Mouse (Mus musculus) embryonic facial prominence, embryonic 12.5 days (tissue): ENCODE data around the gene Klhl10. TPM values are rescaled to one million over a fixed set of nuclear protein-coding genes. Genes with fewer than 3 reads are reported as not detected.

Experiments
- ATAC-seq: fragments of 200-750 bp; cut with Nextera tagmentation; 2 replicates; pipeline ENCODE4 v1.8.0; 2017; ENCODE audit not compliant: insufficient number of reproducible peaks, insufficient read depth, low FRiP score, low TSS enrichment
- H3K27ac ChIP-seq: fragments of 300-500 bp; sonication (generic); 2 replicates; pipeline ENCODE4 v1.5.1; 2016; ENCODE audit warnings: mild to moderate bottlenecking
- H3K27me3 ChIP-seq: fragments of 300-500 bp; sonication (generic); 2 replicates; pipeline ENCODE4 v1.6.1; 2016; ENCODE audit warnings: mild to moderate bottlenecking, moderate library complexity
- H3K36me3 ChIP-seq: fragments of 300-500 bp; sonication (generic); 2 replicates; pipeline ENCODE4 v1.6.1; 2016; ENCODE audit warnings: mild to moderate bottlenecking
- H3K4me1 ChIP-seq: fragments of 300-500 bp; sonication (generic); 2 replicates; pipeline ENCODE4 v1.6.1; 2016
- H3K4me2 ChIP-seq: fragments of 300-500 bp; sonication (generic); replicated peaks from 2 replicates; pipeline ENCODE4 v1.6.1; 2016; ENCODE audit warnings: mild to moderate bottlenecking, moderate library complexity
- H3K4me3 ChIP-seq: fragments of 300-500 bp; sonication (generic); 2 replicates; pipeline ENCODE4 v1.5.1; 2016; ENCODE audit warnings: mild to moderate bottlenecking
- H3K9ac ChIP-seq: fragments of 300-500 bp; sonication (generic); 2 replicates; pipeline ENCODE4 v1.6.1; 2016; ENCODE audit warnings: mild to moderate bottlenecking, moderate library complexity
- H3K9me3 ChIP-seq: fragments of 300-500 bp; sonication (generic); 2 replicates; pipeline ENCODE4 v1.6.1; 2016; ENCODE audit warnings: mild to moderate bottlenecking, moderate library complexity
- WGBS: fragments of 180-500 bp; shearing (Covaris S2); methylation state at CpG from one replicate; pipeline ENCODE4 v1.1.7; 2016; 5-methylcytosine and 5-hydroxymethylcytosine counted together
- polyA plus RNA-seq: library from polyadenylated mRNA; unstranded; fragments of >200 nt; fragmentation: Nextera tagmentation; extraction: Ambion mirVana; gene quantifications from 2 replicates; pipeline ENCODE4 v1.2.1, GENCODE M21; 2016

Klhl10 gene
- polyA plus RNA-seq, 1 experiment from 2014 or later: 1.3 TPM

- H3K36me3 ChIP-seq: peaks cover 69% of the 10 kb centered on the region
Observed at GRCm38 (mm10) chr11:100432002-100432401, 9.7 kb upstream of the Klhl10 start.

DNA sequence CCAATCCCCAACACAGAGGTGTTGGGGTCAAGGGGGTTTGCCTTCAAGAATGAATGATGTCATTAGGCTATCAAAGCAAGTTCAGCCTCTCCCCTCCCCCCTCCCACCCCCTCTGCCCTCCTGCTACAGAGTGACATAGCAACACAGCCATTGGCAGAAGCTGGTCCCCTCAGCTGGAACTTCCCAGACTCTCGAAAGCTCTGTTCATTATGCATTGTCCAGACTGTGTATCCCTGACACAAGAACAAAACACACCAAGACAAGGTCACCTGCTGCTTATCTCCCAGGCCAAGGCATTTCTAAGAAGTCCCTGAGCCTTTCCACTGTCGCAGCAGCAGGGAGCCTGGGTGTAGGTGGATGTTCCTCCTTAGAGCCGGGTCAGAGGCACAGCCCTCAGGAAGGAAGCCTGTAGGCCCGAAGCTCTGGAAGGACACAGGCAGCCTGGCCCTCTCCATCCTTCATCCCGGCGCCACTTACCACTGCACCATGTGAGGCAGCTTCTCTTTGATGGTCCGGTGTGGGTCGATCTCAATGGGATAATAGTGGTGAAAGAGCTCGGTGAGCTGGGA is 6.0 kb upstream of the Klhl10 start:
- H3K4me1 ChIP-seq: 0 out of 2 replicates have a peak, but pooled peaks cover 7% of the 10 kb centered on the region
- no peak overlapping the region for H3K4me2 ChIP-seq
- no peak overlapping the region for H3K4me3 ChIP-seq
- no peak overlapping the region for H3K27ac ChIP-seq
- no peak overlapping the region for H3K9ac ChIP-seq
- H3K36me3 ChIP-seq: peaks cover 59% of the 10 kb centered on the region
- 73% methylated on average over 9 of the region's 9 CpGs for WGBS
- H3K27me3 ChIP-seq: no peaks in the 10 kb centered on the region
- no peak for ATAC-seq
- no peaks in the 10 kb centered on the region for H3K9me3 ChIP-seq

More at GRCm38 (mm10) chr11:100432002-100432401, 9.7 kb upstream of the Klhl10 start:
- H3K4me1 ChIP-seq: no peaks in the 10 kb centered on the region
- no peak overlapping the region for H3K9ac ChIP-seq
- no peak overlapping the region for H3K27ac ChIP-seq
- no peak overlapping the region for H3K4me2 ChIP-seq
- 93% methylated on average over 5 of the region's 5 CpGs for WGBS
- no peaks in the 10 kb centered on the region for H3K27me3 ChIP-seq
- no peak overlapping the region for H3K4me3 ChIP-seq
- no peak for ATAC-seq
- H3K9me3 ChIP-seq: no peaks in the 10 kb centered on the region

DNA sequence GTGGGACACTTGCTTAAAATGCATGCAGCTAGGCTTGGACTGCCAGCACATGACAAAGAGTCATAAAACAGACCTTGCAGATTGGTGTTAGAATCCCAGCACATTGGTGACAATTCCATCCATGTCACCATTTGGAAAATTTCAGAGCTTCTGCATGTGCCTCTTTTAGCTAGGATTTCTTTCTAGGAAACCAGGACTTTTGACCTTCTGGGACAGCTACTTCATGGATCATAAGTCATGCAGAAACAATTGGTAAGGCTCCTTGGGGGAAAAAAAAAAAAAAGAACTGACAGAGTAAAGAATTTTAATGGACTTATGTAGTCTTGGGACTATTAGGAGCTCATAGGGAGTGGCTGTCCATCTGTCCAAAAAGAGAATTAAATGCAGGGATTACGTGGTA is 3.8 kb upstream of the Klhl10 start:
- Histone ChIP-seq H3K9me3 (no peaks in the 10 kb centered on the region), H3K9ac (no peak overlapping the region), H3K4me1 (peaks cover 12% of the 10 kb centered on the region), H3K4me2 (no peak overlapping the region), H3K4me3 (no peak overlapping the region), H3K27me3 (no peaks in the 10 kb centered on the region), H3K27ac (no peak overlapping the region), H3K36me3 (peaks cover 45% of the 10 kb centered on the region)
- WGBS: 91% methylated on average over 1 of the region's 1 CpGs
- no peak for ATAC-seq

DNA sequence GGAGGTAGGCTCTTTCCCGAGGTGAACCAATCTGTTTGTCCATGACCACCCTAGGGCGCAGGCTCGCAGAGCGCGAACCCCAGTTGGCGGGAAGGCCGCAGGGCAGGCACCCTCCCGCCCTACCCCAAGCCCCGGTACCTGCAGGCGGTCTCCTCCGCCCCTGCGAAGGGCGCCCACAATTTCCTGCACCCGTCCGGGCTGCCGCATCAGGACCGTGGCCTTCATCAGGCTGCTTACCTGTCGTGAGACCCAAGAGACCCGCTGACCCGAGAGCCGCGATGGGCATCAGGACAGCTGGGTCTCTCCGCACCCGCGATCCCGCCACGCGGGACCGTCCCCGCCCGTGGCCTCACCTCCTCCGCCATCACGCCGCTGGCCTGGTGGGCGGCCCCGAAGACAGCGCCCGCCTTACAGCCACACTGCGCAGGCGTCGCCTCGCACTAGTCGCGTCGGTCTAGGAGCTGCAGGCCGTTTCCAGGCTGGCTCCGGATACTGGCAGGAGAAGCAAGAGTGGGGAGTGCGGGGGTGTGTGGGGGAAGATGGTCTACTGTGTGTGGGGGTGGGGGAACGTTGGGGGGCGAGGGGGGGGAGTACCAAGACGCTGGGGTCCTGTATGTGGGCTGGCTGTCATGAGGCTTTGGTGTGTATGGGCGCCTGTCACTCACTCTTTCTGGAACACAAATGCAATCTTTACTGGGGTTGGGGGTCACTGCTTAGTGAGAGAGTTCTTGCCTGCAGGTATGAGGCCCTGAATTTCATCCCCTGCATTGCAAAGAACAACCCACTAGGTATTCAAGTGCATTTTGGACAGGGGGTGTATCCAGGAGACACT is 810 bp upstream of the Klhl10 start:
- Histone ChIP-seq H3K36me3 (peaks cover 27% of the 10 kb centered on the region), H3K27ac (peak overlapping the region; percentile 70), H3K27me3 (no peaks in the 10 kb centered on the region), H3K4me1 (peaks cover 12% of the 10 kb centered on the region), H3K9me3 (no peaks in the 10 kb centered on the region), H3K4me2 (peak overlapping the region; percentile 60), H3K9ac (peak overlapping the region; percentile 93), H3K4me3 (peak overlapping the region; percentile 81)
- WGBS: 1% methylated on average over 52 of the region's 52 CpGs
- peak; percentile 91 for ATAC-seq

- no peak overlapping the region for H3K9ac ChIP-seq
- peaks cover 12% of the 10 kb centered on the region for H3K36me3 ChIP-seq
- H3K27ac ChIP-seq: no peak overlapping the region
- 91% methylated on average over 6 of the region's 6 CpGs for WGBS
- ATAC-seq: no peak
- H3K9me3 ChIP-seq: no peaks in the 10 kb centered on the region; the same call in 1 of the 2 replicates
- no peak overlapping the region for H3K4me2 ChIP-seq
- H3K4me3 ChIP-seq: no peak overlapping the region
- peaks cover 12% of the 10 kb centered on the region for H3K4me1 ChIP-seq
- H3K27me3 ChIP-seq: no peaks in the 10 kb centered on the region
Observed at GRCm38 (mm10) chr11:100442625-100443024, 908 bp downstream of the Klhl10 start.

DNA sequence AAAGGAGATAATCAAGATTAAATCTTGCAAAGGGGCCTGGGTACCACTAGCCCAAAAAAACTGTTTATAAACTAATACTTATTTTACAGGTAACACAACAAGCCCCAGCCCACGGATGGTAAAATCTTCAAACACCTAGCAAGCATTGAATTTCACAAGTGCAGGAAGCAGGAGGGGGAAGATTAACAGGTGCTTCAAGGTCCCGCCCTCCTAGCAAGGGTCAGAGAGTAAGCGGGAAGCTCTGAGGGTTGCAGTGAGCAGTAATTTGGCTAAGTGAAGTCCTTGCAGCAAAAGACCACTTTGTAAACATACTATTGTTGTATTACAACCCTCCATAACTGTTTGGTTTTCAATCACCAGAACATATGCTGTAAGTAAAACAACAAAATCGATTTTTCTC is 15.5 kb downstream of the Klhl10 start:
- Histone ChIP-seq H3K9me3 (no peaks in the 10 kb centered on the region), H3K9ac (no peak overlapping the region), H3K4me3 (no peak overlapping the region), H3K36me3 (peaks cover 14% of the 10 kb centered on the region), H3K27me3 (no peaks in the 10 kb centered on the region), H3K27ac (no peak overlapping the region), H3K4me2 (no peak overlapping the region), H3K4me1 (no peaks in the 10 kb centered on the region)
- WGBS: 84% methylated on average over 4 of the region's 4 CpGs
- no peak for ATAC-seq

GRCm38 (mm10) chr11:100457711-100458110 is 16.0 kb downstream of the Klhl10 start:
- peaks cover 19% of the 10 kb centered on the region for H3K36me3 ChIP-seq
- no peak overlapping the region for H3K4me2 ChIP-seq
- no peaks in the 10 kb centered on the region for H3K4me1 ChIP-seq
- no peak for ATAC-seq
- no peaks in the 10 kb centered on the region for H3K27me3 ChIP-seq
- no peak overlapping the region for H3K27ac ChIP-seq
- no peak overlapping the region for H3K4me3 ChIP-seq
- no peaks in the 10 kb centered on the region for H3K9me3 ChIP-seq
- no peak overlapping the region for H3K9ac ChIP-seq
- WGBS: 91% methylated on average over 5 of the region's 5 CpGs

- H3K36me3 ChIP-seq: peaks cover 38% of the 10 kb centered on the region
- no peak overlapping the region for H3K27ac ChIP-seq
- H3K27me3 ChIP-seq: no peaks in the 10 kb centered on the region
- H3K4me2 ChIP-seq: no peak overlapping the region
- no peak overlapping the region for H3K9ac ChIP-seq
- no peaks in the 10 kb centered on the region for H3K9me3 ChIP-seq
- H3K4me3 ChIP-seq: no peak overlapping the region
- WGBS: 93% methylated on average over 10 of the region's 10 CpGs
- ATAC-seq: no peak
- no peaks in the 10 kb centered on the region for H3K4me1 ChIP-seq
Observed at GRCm38 (mm10) chr11:100462699-100463098, 21.0 kb downstream of the Klhl10 start.

DNA sequence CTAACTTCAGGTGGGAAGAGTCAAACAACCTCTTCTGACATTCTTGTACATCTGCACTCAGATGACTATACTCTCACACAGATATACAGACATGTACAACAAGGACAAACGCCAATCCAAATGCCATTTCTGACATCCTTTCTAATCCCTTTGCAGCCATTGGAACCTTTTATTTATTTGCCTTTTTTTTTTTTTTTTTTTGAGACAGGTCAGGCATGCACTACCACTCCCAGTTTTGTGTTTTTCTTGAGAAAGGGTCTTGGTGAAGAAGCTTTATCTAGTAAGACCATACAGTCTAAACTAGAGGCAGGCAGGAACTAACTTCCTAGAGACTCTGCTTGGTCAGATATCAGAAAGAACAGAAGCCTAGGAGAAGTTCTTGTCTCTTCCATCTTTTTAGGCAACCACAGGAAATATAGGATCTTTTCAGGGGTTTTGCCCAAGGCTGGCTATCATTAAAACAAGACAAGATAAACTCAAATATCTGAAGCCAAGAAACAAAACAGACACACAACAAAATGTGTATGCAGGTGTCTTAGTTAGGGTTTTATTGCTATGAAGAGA is 23.6 kb downstream of the Klhl10 start:
- no peak overlapping the region for H3K27ac ChIP-seq
- ATAC-seq: no peak
- peaks cover 3% of the 10 kb centered on the region for H3K4me1 ChIP-seq
- H3K4me2 ChIP-seq: no peak overlapping the region
- no peak overlapping the region for H3K9ac ChIP-seq
- peaks cover 35% of the 10 kb centered on the region for H3K36me3 ChIP-seq
- H3K27me3 ChIP-seq: no peaks in the 10 kb centered on the region
- no peaks in the 10 kb centered on the region for H3K9me3 ChIP-seq
- no peak overlapping the region for H3K4me3 ChIP-seq
- 79% methylated on average over 1 of the region's 1 CpGs for WGBS

DNA sequence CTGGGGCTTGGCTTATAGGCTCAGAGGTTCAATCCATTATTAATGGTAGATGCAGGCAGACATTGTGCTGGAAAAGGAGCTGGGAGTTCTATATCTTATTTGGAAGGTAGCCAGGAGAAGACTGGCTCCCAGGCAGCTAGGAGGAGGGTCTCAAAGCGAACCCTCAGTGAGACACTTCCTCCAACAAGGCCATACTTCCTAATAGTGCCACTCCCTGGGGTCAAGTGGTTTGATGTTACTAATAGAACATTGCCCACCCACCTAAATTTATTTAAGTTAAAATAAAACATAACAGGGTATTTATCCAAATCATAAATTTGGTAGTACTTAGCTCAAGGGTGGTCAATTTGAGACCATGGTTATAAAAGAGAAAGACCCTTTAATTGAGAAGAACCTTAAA is 24.1 kb downstream of the Klhl10 start:
- Histone ChIP-seq H3K27ac (no peak overlapping the region), H3K9ac (no peak overlapping the region), H3K4me2 (no peak overlapping the region), H3K4me1 (peaks cover 8% of the 10 kb centered on the region), H3K27me3 (no peaks in the 10 kb centered on the region), H3K9me3 (no peaks in the 10 kb centered on the region), H3K36me3 (peaks cover 35% of the 10 kb centered on the region), H3K4me3 (no peak overlapping the region)
- 71% methylated on average over 1 of the region's 1 CpGs for WGBS
- ATAC-seq: no peak

DNA sequence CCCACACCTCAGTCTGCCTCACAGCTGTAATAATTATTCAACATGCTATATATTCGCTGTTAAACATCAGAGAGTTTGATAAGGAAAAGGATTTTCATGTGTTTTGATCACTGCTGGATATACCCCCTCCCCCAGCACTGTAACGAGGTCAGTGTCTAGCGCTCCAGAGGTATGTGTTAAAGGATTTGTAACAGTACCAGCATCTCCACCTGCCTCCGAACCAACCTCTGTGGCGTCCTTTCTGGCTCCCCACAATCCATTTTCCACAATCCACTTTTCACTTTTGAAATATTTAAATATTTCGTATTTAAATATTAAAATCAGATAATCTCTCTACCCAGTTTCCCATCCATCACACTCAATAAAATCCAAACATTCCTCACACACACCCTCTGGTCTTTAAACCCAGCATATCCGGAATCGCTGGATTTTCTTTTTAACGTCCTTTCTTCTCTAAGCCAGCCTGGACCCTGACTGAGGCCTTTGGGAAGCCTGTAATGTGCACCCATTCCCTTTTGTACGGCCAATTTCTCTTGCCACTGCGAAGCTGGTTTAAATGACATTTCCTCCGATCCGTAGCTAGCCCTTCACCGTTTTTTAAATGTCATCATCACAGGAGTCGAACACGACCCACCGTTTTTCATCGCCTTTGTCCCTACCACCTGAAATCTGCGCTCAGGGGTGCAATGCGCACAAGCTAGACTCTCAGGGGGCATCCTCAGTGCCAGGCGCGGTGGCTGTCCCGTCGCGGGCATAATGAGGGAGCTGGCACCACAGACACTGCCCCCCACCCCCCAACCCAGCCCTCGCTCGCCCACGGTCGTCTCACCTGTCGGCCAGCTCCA is 29.9 kb downstream of the Klhl10 start:
- ATAC-seq: no peak
- Histone ChIP-seq H3K27me3 (no peaks in the 10 kb centered on the region), H3K4me1 (peaks cover 16% of the 10 kb centered on the region), H3K4me2 (peak overlapping the region; percentile 94), H3K4me3 (peak overlapping the region; percentile 97), H3K36me3 (peaks cover 17% of the 10 kb centered on the region; the same call in 1 of the 2 replicates), H3K27ac (peak overlapping the region; percentile 77; the same call in 1 of the 2 replicates), H3K9ac (peak overlapping the region; percentile 93), H3K9me3 (no peaks in the 10 kb centered on the region)
- 4% methylated on average over 30 of the region's 30 CpGs for WGBS
